Comparison of ENCODE assay signal across 23 mouse cellular contexts in the genomic region with DNA sequence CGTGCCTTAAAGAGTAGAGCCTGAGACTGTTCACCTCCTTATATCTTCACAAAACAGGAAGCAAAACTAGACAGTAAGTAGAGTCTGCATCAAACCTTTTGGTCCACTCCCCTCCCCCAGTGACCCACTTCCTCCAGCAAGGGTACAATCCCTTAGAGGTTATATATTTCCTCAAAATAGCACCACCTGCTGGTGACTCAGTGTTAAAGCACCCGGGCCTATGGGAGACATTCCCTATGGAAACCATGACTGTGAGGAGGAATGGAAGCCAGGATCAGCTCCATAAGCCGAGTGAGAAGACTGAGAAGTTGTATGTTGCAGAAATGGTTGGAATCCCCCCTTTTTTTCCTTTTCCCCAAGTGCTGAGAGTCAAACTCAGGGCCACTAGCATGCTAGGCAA.
DNase-seq lines count a peak whose midpoint lies in the region; ATAC-seq and TF ChIP-seq lines count a peak whose summit lies in the region.
"Had no signal": no experiment of that assay in that cellular context is flagged by ENCODE, and none has a peak within 500 bp of the region (broad histone marks: within the 10 kb centered on the region; RNA-seq: fewer than 3 reads in every experiment).

No protein-coding gene starts in this region.

- no peak for DNase-seq in heart, adult 2 months
- no peak for DNase-seq in heart, adult 11 months
- DNase-seq in lung, embryonic 14.5 days = no peak
- no peak for DNase-seq in lung, adult 2 months
- no peak for DNase-seq in ovary, postnatal 14 days (ENCODE audit: low spot score)
- DNase-seq: adrenal gland, postnatal 36 days; cerebellum, adult 8-10 months; gastrocnemius, postnatal 36 days; heart, postnatal 10 days; kidney, adult 2 months; kidney, postnatal 36 days; lung, adult 18-20 months; thymus, adult 18-20 months had no signal

- intact Hi-C loops in heart, adult 2 months (cut with DNase I) = no loop called here

- H3K9ac ChIP-seq in heart, adult 2 months (ENCODE audit: low read depth, low read length) = no peak overlapping the region
- no peak overlapping the region for H3K9ac ChIP-seq in lung, embryonic 14.5 days
- H3K9ac ChIP-seq: hindbrain, embryonic 12.5 days; neural tube, embryonic 13.5 days had no signal

- no peak for TF ChIP-seq POLR2A in heart, adult 2 months (IDR thresholded peaks at IDR 0.05; ENCODE audit: insufficient read depth, low read depth, low read length)
- TF ChIP-seq POLR2A in lung, adult 2 months (IDR thresholded peaks at IDR 0.05; ENCODE audit: borderline replicate concordance, extremely low read depth, low read depth, low read length) = no peak

- WGBS in heart, adult 2 months = 89% methylated on average over 3 of the region's 3 CpGs
- 90% methylated on average over 3 of the region's 3 CpGs for WGBS in lung, embryonic 14.5 days
- WGBS in lung, adult 2 months = 94% methylated on average over 3 of the region's 3 CpGs

- no peak for TF ChIP-seq EP300 in heart, adult 2 months (IDR thresholded peaks at IDR 0.05; ENCODE audit: insufficient read depth, low read depth, low read length)

- 0 out of 2 replicates have a peak, but pooled peaks cover 3% of the 10 kb centered on the region for H3K9me3 ChIP-seq in lung, embryonic 14.5 days (ENCODE audit: low read depth, low read length)
- H3K9me3 ChIP-seq in E14TG2a.4 (ENCODE audit: low read length) = peaks cover 7% of the 10 kb centered on the region; the same call in 1 of the 2 replicates
- H3K9me3 ChIP-seq: hindbrain, embryonic 12.5 days; neural tube, embryonic 13.5 days had no signal

- no peaks in the 10 kb centered on the region; the same call in 1 of the 2 replicates for H3K4me1 ChIP-seq in heart, adult 2 months (ENCODE audit: control insufficient read depth, insufficient read depth, low read length)
- no peaks in the 10 kb centered on the region; the same call in 1 of the 2 replicates for H3K4me1 ChIP-seq in lung, embryonic 14.5 days (ENCODE audit: insufficient read depth)
- H3K4me1 ChIP-seq in lung, adult 2 months (ENCODE audit: control insufficient read depth, insufficient read depth, low read length) = 0 out of 2 replicates have a peak, but pooled peaks cover 3% of the 10 kb centered on the region
- H3K4me1 ChIP-seq in E14TG2a.4 (replicated peaks; ENCODE audit: low read depth, low read length) = peaks cover 31% of the 10 kb centered on the region

- no peak overlapping the region for H3K4me2 ChIP-seq in lung, embryonic 14.5 days
- H3K4me2 ChIP-seq: heart, embryonic 11.5 days; hindbrain, embryonic 12.5 days; midbrain, embryonic 11.5 days; neural tube, embryonic 13.5 days had no signal

- no peaks in the 10 kb centered on the region for H3K36me3 ChIP-seq in heart, adult 2 months (ENCODE audit: control insufficient read depth, insufficient read depth, low read length)
- H3K36me3 ChIP-seq in lung, embryonic 14.5 days (ENCODE audit: insufficient read depth) = no peaks in the 10 kb centered on the region
- no peaks in the 10 kb centered on the region for H3K36me3 ChIP-seq in E14TG2a.4 (ENCODE audit: insufficient read depth, low read length)
- H3K36me3 ChIP-seq: embryonic facial prominence, embryonic 10.5 days; hindbrain, embryonic 12.5 days; neural tube, embryonic 13.5 days had no signal

- no peak overlapping the region for H3K4me3 ChIP-seq in heart, adult 2 months
- no peak overlapping the region for H3K4me3 ChIP-seq in lung, embryonic 14.5 days (ENCODE audit: low read depth, low read length)
- no peak overlapping the region for H3K4me3 ChIP-seq in lung, adult 2 months (replicated peaks; ENCODE audit: extremely low read depth, low read depth, low read length)
- H3K4me3 ChIP-seq in E14TG2a.4 (replicated peaks; ENCODE audit: low read length) = no peak overlapping the region
- H3K4me3 ChIP-seq: embryonic facial prominence, embryonic 10.5 days; hindbrain, embryonic 12.5 days; neural tube, embryonic 13.5 days had no signal

- TF ChIP-seq CTCF in heart, adult 2 months (IDR thresholded peaks at IDR 0.05) = peak; percentile 42
- TF ChIP-seq CTCF in lung, embryonic 14.5 days (IDR thresholded peaks at IDR 0.05; ENCODE audit: low read depth) = peak; percentile 22
- TF ChIP-seq CTCF in lung, adult 2 months (IDR thresholded peaks at IDR 0.05; ENCODE audit: insufficient read depth, low read length) = no peak
- TF ChIP-seq CTCF in E14TG2a.4 (conservative IDR thresholded peaks at IDR 0.05; ENCODE audit: low read length) = peak; percentile 72

- no peaks in the 10 kb centered on the region for H3K79me2 ChIP-seq in heart, adult 2 months (replicated peaks; ENCODE audit: control insufficient read depth, insufficient read depth, low read length)

- H3K27ac ChIP-seq in heart, adult 2 months = no peak overlapping the region
- H3K27ac ChIP-seq in lung, embryonic 14.5 days (ENCODE audit: low read depth) = no peak overlapping the region
- H3K27ac ChIP-seq: embryonic facial prominence, embryonic 10.5 days; hindbrain, embryonic 12.5 days; macrophage; neural tube, embryonic 13.5 days had no signal

- ATAC-seq in lung, embryonic 14.5 days (ENCODE audit: insufficient read depth) = no peak
- peak; percentile 50; the same call in 1 of the 2 replicates for ATAC-seq in common myeloid progenitor, adult 5-6 weeks (replicated peaks; ENCODE audit: low read depth, poor library complexity, severe bottlenecking)
- no peak for ATAC-seq in monocyte, adult 5-6 weeks (replicated peaks; ENCODE audit: insufficient number of reproducible peaks, low FRiP score, low TSS enrichment, poor library complexity, severe bottlenecking)
- ATAC-seq: inflammation-experienced regulatory T-cells, adult 6 months had no signal

- H3K27me3 ChIP-seq in heart, adult 2 months (ENCODE audit: control insufficient read depth, insufficient read depth, low read length) = no peaks in the 10 kb centered on the region
- peaks cover 10% of the 10 kb centered on the region; the same call in 1 of the 2 replicates for H3K27me3 ChIP-seq in lung, embryonic 14.5 days (ENCODE audit: insufficient read depth, low read length)
- H3K27me3 ChIP-seq in E14TG2a.4 (ENCODE audit: insufficient read depth, low read length) = peaks cover 6% of the 10 kb centered on the region; the same call in 1 of the 2 replicates
